ENCODE assay signal across 14 mouse cellular contexts in genomic region chr6:65623016-65623715, GRCm38 (mm10).
"Had no signal": no experiment of that assay in that cellular context is flagged by ENCODE, and none has a peak within 500 bp of the region (broad histone marks: within the 10 kb centered on the region; RNA-seq: fewer than 3 reads in every experiment).

No protein-coding gene starts in this region.

- H3K4me1 ChIP-seq: limb, embryonic 13.5 days; liver, embryonic 15.5 days; midbrain, embryonic 12.5 days had no signal

- H3K27me3 ChIP-seq: limb, embryonic 13.5 days; liver, embryonic 15.5 days; megakaryocyte, embryonic 14.5 days; midbrain, embryonic 12.5 days had no signal

- H3K27ac ChIP-seq: kidney, postnatal 0 days; layer of hippocampus, adult 2 months; limb, embryonic 13.5 days; liver, embryonic 15.5 days; macrophage; midbrain, embryonic 12.5 days had no signal

- H3K4me2 ChIP-seq: limb, embryonic 13.5 days; liver, embryonic 11.5 days; liver, embryonic 15.5 days; midbrain, embryonic 12.5 days had no signal

- DNase-seq: kidney, adult 11 months; kidney, adult 9 months; kidney, postnatal 4 days; right cerebral cortex, adult 18-20 months; right cerebral cortex, postnatal 25 days; thymus, postnatal 4 days had no signal

- H3K4me3 ChIP-seq: layer of hippocampus, adult 2 months; limb, embryonic 13.5 days; liver, embryonic 15.5 days; megakaryocyte, embryonic 14.5 days; midbrain, embryonic 12.5 days had no signal

- H3K36me3 ChIP-seq: limb, embryonic 13.5 days; liver, embryonic 15.5 days; midbrain, embryonic 12.5 days had no signal

- H3K9me3 ChIP-seq: limb, embryonic 13.5 days; liver, embryonic 15.5 days; megakaryocyte, embryonic 14.5 days; midbrain, embryonic 12.5 days had no signal

- H3K9ac ChIP-seq: limb, embryonic 13.5 days; liver, embryonic 15.5 days; midbrain, embryonic 12.5 days had no signal
